Mouse (Mus musculus) left cerebral cortex, adult 2 months (tissue): ENCODE data around the gene Ctc1. TPM values are rescaled to one million over a fixed set of nuclear protein-coding genes. Genes with fewer than 3 reads are reported as not detected.
"Not testable (repeated sequence)": the region's sequence is repeated elsewhere in the genome, so short reads cannot be mapped to it uniquely, and the experiment has no call there.

Experiments used
- DNase-seq, 2 experiments: peaks; one replicate each; pipeline ENCODE4 v3.0.0; 2021 to 2022; ENCODE audit warnings: low spot score in 2 of 2, mixed read lengths in 1 of 2; ENCODE audit errors: extremely low spot score in 1 of 2
- H3K27ac ChIP-seq: fragments of 200-600 bp; 2 replicates; pipeline ENCODE4 v1.8.1; 2022
- H3K4me3 ChIP-seq: fragments of 200-600 bp; 2 replicates; pipeline ENCODE4 v1.8.1; 2022
- CTCF ChIP-seq: fragments of 200-600 bp; IDR thresholded peaks from 2 replicates; pipeline ENCODE4 v1.8.1; 2022; ENCODE audit warnings: antibody characterized with exemption, mild to moderate bottlenecking, moderate library complexity
- intact Hi-C: fragments of 180-260 bp; cut with DNase I; formaldehyde crosslinking; loops from one replicate; pipeline ENCODE4 v1.15.1; 2025
- total RNA-seq, 2 experiments: library from RNA; stranded (reverse); gene quantifications; 2 replicates each; pipeline ENCODE4 v1.2.3; 2021

Gene Ctc1
- total RNA-seq, 2 experiments from 2014 or later, result 38.7 to 39.8 TPM

DNA sequence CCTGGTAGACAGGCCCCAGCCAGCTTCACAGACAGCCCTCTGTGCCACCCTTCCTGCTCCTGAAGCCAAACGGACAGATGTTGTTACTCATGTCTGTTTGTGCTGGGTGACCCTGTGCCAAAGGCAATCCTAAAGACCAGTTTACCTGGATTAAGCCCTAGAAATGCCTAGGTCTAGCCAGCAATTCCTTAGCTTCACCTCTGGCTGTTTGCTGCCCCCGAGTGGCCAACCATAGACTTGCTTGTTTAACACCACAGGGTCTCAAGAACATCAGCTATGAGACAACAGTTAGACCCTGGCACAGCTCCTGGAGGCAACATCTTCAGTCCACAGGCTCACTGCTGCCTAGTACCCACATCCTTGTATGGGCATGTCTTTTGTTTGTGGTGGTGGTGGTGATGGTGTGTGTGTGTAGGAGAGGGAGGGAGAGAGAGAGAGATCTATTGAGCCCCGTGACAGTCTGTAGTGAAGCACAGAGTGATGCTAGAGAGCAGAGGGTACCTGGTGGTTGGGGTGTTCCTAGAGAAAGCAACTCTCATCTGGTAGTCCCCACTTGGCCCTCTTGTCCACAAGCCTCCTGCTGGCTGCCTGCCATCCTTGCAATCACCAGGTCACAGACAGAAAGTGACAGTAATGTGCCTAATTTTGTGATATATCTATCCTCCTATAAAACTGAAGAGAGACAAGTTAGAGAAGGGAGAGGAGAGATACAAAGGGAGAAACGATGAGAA, 32.9 kb upstream of the Ctc1 start:
- intact Hi-C loops, result loop anchor here (1.0 kb wide), 1 partner anchor 79 kb away; no protein-coding TSS in a partner anchor
- DNase-seq, result peak; percentile 51 to 75
- Histone ChIP-seq H3K27ac (no peak overlapping the region), H3K4me3 (no peak overlapping the region)
- TF ChIP-seq CTCF, result peak; percentile 77

DNA sequence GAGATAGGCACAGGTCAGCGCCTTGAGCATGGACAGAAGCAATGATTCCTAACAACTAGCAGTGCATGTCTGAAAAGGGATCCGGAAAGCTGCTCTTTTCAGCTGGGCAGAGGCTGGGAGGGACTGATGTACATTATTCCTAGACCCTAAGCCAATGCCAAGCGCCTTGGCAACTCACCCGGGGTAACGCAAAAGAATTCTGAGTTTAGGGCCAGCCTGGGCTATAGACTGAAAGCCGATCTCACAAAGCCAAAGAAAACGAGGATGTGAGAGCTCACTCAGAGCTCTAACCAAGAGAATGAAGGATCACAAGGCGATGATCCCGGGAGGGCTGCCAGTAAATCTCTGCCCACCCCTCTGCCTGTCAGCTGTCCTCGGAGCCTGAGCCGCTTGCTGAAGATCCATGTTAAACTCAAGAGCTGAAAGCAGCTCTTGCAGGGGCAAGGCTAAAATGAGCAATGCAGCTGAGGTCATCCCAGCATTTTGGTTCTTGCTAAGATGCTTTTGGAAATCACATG, 28.3 kb upstream of the Ctc1 start:
- no peak overlapping the region for H3K27ac ChIP-seq
- intact Hi-C loops, result no loop called here
- DNase-seq, result no peak
- TF ChIP-seq CTCF, result no peak
- no peak overlapping the region for H3K4me3 ChIP-seq

DNA sequence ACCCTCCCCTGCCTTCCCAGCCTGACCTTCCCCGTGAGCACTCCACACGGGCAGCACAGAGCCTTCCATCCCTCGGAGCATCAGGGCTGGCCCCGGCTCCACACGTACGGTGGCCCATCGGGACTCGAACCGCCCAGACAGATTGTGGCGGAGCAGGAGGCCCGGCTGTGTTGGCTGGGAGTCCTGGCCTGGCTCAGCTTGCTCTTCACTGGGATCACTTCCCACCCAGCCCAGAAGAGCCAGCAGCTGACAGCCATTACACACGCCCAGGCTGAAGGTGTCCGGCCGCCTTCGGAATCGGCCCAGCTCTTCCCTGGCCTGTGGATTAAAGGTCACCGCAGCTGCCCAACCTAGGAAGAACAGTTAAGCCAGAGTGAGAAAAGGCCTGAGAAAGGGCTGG, 27.4 kb upstream of the Ctc1 start:
- no peak overlapping the region for H3K4me3 ChIP-seq
- intact Hi-C loops, result no loop called here
- TF ChIP-seq CTCF, result no peak
- no peak overlapping the region for H3K27ac ChIP-seq
- no peak for DNase-seq

DNA sequence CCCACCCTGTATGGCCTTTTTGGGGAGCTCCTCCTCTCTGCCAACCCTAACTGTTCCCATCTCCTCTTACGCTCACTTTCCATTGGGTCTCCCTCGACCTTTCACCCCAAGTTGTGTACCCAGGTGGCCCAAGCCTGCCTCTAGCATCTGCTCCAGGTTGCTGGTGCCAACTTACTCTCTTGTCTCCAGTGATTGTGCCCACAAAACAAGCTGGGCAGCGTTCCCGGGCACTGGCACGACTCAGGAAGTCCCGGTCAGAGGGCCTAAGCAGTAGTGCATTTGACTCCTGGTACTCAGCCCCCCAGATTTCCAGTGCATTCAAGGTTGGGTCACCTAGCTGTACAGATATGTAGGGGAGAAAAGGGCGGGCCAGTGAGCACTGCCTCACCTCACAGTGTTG, 22.6 kb upstream of the Ctc1 start:
- TF ChIP-seq CTCF, result no peak
- DNase-seq, result no peak
- Histone ChIP-seq H3K4me3 (no peak overlapping the region), H3K27ac (no peak overlapping the region)
- intact Hi-C loops, result no loop called here

DNA sequence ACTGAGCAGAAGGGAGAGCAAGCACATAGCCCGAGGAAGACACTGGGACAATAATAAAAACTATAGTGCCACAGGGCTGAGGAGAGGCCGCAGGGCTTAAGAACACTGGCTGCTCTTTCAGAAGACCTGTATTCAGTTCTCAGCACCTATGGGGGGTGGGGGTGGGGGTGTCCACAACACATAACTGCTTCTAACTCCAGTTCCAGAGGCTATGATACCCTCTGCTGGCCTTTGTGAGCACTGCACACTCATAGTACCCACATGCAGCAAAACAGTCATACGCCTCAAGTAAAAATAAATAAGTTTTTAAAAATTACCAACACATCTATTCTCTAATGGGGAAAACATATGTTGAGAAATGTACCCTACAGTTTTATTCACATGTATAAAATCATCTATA, 21.3 kb upstream of the Ctc1 start:
- no peak overlapping the region for H3K4me3 ChIP-seq
- intact Hi-C loops, result no loop called here
- H3K27ac ChIP-seq, result no peak overlapping the region
- peak; percentile 38 for TF ChIP-seq CTCF
- DNase-seq, result no peak

DNA sequence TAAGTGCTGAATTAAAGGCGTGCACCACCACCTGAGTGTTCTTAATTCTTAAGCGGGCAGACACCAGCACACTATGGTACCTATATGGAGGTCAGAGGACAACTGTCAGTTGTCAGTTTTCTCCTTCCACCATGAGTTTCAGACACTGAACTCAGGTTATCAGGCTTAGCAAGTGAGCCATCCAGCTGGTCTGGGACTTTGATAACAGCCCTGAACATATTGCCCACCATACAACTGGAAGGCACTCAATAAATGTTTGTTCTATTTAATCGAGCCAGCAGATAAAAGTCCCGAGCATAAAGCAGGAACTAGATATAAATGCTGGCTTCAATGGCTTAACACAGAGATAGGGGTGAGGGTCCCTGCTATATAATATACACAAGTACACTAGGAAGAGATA, 18.6 kb upstream of the Ctc1 start:
- intact Hi-C loops, result no loop called here
- H3K27ac ChIP-seq, result no peak overlapping the region
- no peak for DNase-seq
- no peak for TF ChIP-seq CTCF
- H3K4me3 ChIP-seq, result no peak overlapping the region

DNA sequence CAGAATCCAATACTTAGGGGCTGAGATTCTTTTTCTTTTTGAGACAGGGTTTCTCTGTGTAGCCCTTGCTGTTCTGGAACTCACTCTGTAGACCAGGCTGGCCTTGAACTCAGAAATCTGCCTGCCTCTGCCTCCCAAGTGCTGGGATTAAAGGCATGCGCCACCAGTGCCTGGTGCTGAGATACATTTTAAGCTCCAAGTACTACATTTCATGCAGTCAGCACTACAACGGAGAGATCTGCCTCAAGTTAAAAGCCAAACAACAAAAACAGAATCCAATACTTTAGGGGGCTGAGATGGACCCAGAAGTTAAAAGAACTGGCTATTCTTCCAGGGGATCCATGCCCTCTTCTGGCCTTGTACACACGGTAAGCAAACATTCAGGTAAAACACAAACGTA, 12.9 kb upstream of the Ctc1 start:
- DNase-seq, H3K4me3 ChIP-seq, intact Hi-C loops, H3K27ac ChIP-seq: not testable (repeated sequence)

DNA sequence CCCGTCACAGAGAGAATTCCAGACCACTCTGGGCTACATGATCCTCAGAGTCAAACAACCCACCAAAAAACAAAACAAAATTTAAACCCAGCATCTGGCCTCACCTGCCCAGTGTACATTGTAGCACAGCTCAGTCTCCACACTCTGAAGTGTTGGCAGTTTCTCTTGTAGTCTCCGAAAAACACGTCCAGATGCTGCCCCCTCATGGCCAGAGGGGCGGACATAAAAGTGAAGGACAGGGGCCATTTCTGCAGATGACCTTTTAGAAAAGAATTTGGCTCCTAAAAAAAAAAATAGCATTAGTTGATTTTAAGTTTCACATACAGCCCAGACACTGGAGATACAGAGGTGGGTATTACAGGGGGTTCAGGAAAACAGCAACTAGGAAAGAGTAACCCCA, 12.1 kb upstream of the Ctc1 start:
- peak; percentile 23 for TF ChIP-seq CTCF
- DNase-seq, result no peak
- Histone ChIP-seq H3K27ac (no peak overlapping the region), H3K4me3 (no peak overlapping the region)
- intact Hi-C loops, result no loop called here

DNA sequence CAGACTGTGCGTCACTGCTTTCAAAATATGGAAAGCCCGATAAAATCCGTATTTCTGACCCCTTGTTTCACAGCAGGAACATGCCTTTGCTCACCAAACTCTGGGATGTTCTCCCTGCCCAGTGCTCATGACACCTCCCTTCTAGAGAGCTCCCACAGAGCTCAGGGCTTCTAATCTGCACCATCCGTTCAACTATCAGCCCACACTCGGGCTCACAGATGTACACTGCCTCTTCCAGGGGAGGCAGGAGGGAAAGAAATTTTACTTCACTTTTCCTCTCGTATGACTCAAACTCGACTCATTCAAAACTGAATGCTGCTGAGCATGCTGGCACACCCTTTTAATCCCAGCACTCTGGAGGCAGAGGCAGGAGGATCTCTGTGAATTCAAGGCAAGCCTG, 10.5 kb upstream of the Ctc1 start:
- DNase-seq, result no peak
- no peak overlapping the region for H3K4me3 ChIP-seq
- no peak for TF ChIP-seq CTCF
- intact Hi-C loops, result no loop called here
- H3K27ac ChIP-seq, result no peak overlapping the region

DNA sequence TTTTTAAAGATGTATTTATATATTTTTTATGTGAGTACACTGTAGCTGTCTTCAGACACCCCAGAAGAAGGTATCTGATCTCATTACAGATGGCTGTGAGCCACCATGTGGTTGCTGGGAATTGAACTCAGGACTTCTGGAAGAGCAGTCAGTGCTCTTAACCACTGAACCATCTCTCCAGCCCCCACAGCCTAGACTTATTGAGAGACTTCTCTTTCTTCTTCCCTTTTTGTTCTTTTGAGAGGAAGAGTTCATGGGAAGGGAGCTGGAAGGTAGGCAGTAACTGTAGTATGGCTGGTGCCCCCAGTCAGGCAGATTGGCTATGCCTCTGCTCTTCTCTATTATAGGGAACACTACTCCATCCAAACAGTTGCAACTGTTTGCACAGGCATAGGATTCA, 9.1 kb upstream of the Ctc1 start:
- intact Hi-C loops, DNase-seq, H3K4me3 ChIP-seq, H3K27ac ChIP-seq: not testable (repeated sequence)

DNA sequence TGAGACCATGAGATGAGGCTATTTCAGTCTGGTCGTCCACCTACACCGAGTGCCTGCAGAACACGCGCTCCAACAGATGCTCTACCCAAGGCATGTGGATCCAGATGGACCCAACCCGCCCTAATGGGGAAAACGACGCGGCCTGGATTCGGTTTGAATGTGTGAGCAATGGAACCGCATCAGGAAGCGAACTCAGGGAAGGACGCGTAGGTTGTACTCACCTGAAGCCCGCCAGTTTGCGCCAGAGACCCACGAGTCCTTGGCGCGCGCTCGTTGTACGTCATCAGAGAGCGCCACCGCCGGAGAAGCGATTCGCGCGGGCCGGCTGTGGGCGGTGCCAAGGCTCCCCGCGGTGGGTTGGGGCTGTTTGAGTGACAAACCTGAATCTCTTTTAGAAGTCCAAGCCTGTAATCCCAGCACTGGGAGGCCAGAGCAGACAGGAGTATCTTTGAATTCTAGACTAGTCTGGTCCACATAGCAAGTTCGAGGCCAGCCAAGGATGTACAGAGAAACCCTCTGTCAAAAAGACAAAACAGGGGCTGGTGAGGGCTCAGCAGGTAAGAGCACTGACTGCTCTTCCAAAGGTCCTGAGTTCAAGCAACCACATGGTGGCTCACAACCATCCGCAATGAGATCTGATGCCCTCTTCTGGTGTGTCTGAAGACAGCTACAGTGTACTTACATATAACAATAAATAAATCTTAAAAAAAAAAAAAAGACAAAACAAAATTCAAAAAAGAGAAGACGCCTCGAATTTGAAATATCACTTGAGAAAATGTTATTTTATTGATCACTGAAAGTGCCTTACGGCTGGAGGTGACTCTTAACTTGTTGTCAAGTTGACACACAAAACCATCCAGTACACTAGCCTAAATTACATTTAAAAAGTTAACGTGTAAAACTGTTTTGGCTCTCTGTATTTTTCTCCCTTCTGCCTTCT, 7.3 kb upstream of the Ctc1 start, which contains the start of gene Pfas:
Gene Pfas, minus strand, starts transcription at position 279 of the 940 bp plus-strand sequence.
- peak within 1 kb of the TSS; percentile 41; the same call in 1 of the 2 replicates for H3K27ac ChIP-seq
- peak; percentile 0 for TF ChIP-seq CTCF

DNA sequence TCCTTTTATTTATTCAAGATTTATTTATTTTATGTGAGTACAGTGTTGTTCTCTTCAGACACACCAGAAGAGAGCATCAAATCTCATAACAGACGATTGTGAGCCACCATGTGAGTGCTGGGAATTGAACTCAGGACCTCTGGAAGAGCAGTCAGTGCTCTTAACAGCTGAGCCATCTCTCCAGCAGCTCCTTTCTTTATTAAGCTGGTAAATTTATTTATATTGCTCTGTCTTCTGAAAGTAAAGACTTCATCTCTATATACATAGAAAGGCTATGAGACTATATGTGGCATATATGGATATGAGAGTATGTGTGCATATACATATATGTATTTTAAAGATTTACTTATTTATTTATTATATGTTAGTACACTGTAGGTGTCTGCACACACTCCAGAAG, 6.2 kb upstream of the Ctc1 start:
- no peak for TF ChIP-seq CTCF
- no peak overlapping the region for H3K27ac ChIP-seq
- no peak for DNase-seq
- no peak overlapping the region for H3K4me3 ChIP-seq
- intact Hi-C loops, result no loop called here

More for the DNA sequence above, 7.3 kb upstream of the Ctc1 start, which contains the start of gene Pfas:
- DNase-seq, result peak; percentile 92 to 94
- intact Hi-C loops, result no loop called here
- peak within 1 kb of the TSS; percentile 53 for H3K4me3 ChIP-seq
